Mouse (Mus musculus): ENCODE measurements around the gene Gli2. TPM values are rescaled to one million over a fixed set of nuclear protein-coding genes. Genes with fewer than 3 reads are reported as not detected.

The Gli2 gene
- polyA plus RNA-seq, 1 experiment from 2014 or later: 11.6 TPM

- ATAC-seq (replicated peaks; ENCODE audit: low FRiP score, low TSS enrichment, low read depth) (no peak), DNase-seq (ENCODE audit: low spot score) (no peak)
- Histone ChIP-seq H3K27me3 (replicated peaks; ENCODE audit: control insufficient read depth, insufficient read depth, low read length) (no peaks in the 10 kb centered on the region), H3K4me3 (ENCODE audit: low read depth, low read length) (no peak overlapping the region), H3K9ac (ENCODE audit: low read length) (no peak overlapping the region), H3K4me2 (ENCODE audit: low read length) (no peak overlapping the region), H3K9me3 (ENCODE audit: control insufficient read depth, low read length) (no peaks in the 10 kb centered on the region), H3K36me3 (ENCODE audit: control insufficient read depth, insufficient read depth, low read length) (no peaks in the 10 kb centered on the region), H3K27ac (ENCODE audit: low read depth) (no peak overlapping the region), H3K4me1 (replicated peaks; ENCODE audit: control insufficient read depth, insufficient read depth, low read length) (peaks cover 40% of the 10 kb centered on the region)
- WGBS: 33% methylated on average over 12 of the region's 12 CpGs
Measured at GRCm38 (mm10) chr1:118916477-118917075, 136.8 kb downstream of the Gli2 start.

- 25% methylated on average over 17 of the region's 17 CpGs for WGBS
- DNase-seq (ENCODE audit: low spot score) (no peak), ATAC-seq (replicated peaks; ENCODE audit: low FRiP score, low TSS enrichment, low read depth) (no peak)
- no peak overlapping the region for H3K9ac ChIP-seq (ENCODE audit: low read length)
- no peak overlapping the region for H3K4me3 ChIP-seq (ENCODE audit: low read depth, low read length)
- no peaks in the 10 kb centered on the region for H3K36me3 ChIP-seq (ENCODE audit: control insufficient read depth, insufficient read depth, low read length)
- H3K27me3 ChIP-seq (replicated peaks; ENCODE audit: control insufficient read depth, insufficient read depth, low read length): no peaks in the 10 kb centered on the region
- peaks cover 52% of the 10 kb centered on the region for H3K4me1 ChIP-seq (replicated peaks; ENCODE audit: control insufficient read depth, insufficient read depth, low read length)
- no peak overlapping the region for H3K4me2 ChIP-seq (ENCODE audit: low read length)
- H3K9me3 ChIP-seq (ENCODE audit: control insufficient read depth, low read length): no peaks in the 10 kb centered on the region
- H3K27ac ChIP-seq (ENCODE audit: low read depth): peak overlapping the region; percentile 22; the same call in 1 of the 2 replicates
Measured at GRCm38 (mm10) chr1:118913414-118914385, 139.7 kb downstream of the Gli2 start.

- H3K9ac ChIP-seq (ENCODE audit: low read length): no peak overlapping the region
- H3K4me3 ChIP-seq (ENCODE audit: low read depth, low read length): no peak overlapping the region
- H3K27ac ChIP-seq (ENCODE audit: low read depth): 0 out of 2 replicates have a peak overlapping the region, but pooled peaks have one; percentile 22
- H3K36me3 ChIP-seq (ENCODE audit: control insufficient read depth, insufficient read depth, low read length): no peaks in the 10 kb centered on the region
- no peak for DNase-seq (ENCODE audit: low spot score)
- no peaks in the 10 kb centered on the region for H3K27me3 ChIP-seq (replicated peaks; ENCODE audit: control insufficient read depth, insufficient read depth, low read length)
- H3K4me2 ChIP-seq (ENCODE audit: low read length): no peak overlapping the region
- WGBS: 15% methylated on average over 6 of the region's 6 CpGs
- no peak for ATAC-seq (replicated peaks; ENCODE audit: low FRiP score, low TSS enrichment, low read depth)
- H3K9me3 ChIP-seq (ENCODE audit: control insufficient read depth, low read length): no peaks in the 10 kb centered on the region
- peaks cover 59% of the 10 kb centered on the region for H3K4me1 ChIP-seq (replicated peaks; ENCODE audit: control insufficient read depth, insufficient read depth, low read length)
Measured at GRCm38 (mm10) chr1:118912929-118913328, 140.5 kb downstream of the Gli2 start.

GRCm38 (mm10) chr1:118911427-118911727 lies 142.0 kb downstream of the Gli2 start:
- Histone ChIP-seq H3K36me3 (ENCODE audit: control insufficient read depth, insufficient read depth, low read length) (no peaks in the 10 kb centered on the region), H3K4me2 (ENCODE audit: low read length) (no peak overlapping the region), H3K27me3 (replicated peaks; ENCODE audit: control insufficient read depth, insufficient read depth, low read length) (no peaks in the 10 kb centered on the region), H3K4me3 (ENCODE audit: low read depth, low read length) (no peak overlapping the region), H3K4me1 (replicated peaks; ENCODE audit: control insufficient read depth, insufficient read depth, low read length) (peaks cover 56% of the 10 kb centered on the region), H3K9ac (ENCODE audit: low read length) (no peak overlapping the region), H3K9me3 (ENCODE audit: control insufficient read depth, low read length) (no peaks in the 10 kb centered on the region), H3K27ac (ENCODE audit: low read depth) (no peak overlapping the region)
- WGBS: 61% methylated on average over 3 of the region's 3 CpGs
- no peak for DNase-seq (ENCODE audit: low spot score)
- no peak for ATAC-seq (replicated peaks; ENCODE audit: low FRiP score, low TSS enrichment, low read depth)

GRCm38 (mm10) chr1:118910693-118911426 lies 142.6 kb downstream of the Gli2 start:
- 43% methylated on average over 13 of the region's 13 CpGs for WGBS
- Histone ChIP-seq H3K4me1 (replicated peaks; ENCODE audit: control insufficient read depth, insufficient read depth, low read length) (peaks cover 54% of the 10 kb centered on the region), H3K4me3 (ENCODE audit: low read depth, low read length) (no peak overlapping the region), H3K27ac (ENCODE audit: low read depth) (no peak overlapping the region), H3K9me3 (ENCODE audit: control insufficient read depth, low read length) (no peaks in the 10 kb centered on the region), H3K36me3 (ENCODE audit: control insufficient read depth, insufficient read depth, low read length) (no peaks in the 10 kb centered on the region), H3K4me2 (ENCODE audit: low read length) (no peak overlapping the region), H3K27me3 (replicated peaks; ENCODE audit: control insufficient read depth, insufficient read depth, low read length) (no peaks in the 10 kb centered on the region), H3K9ac (ENCODE audit: low read length) (no peak overlapping the region)
- ATAC-seq (replicated peaks; ENCODE audit: low FRiP score, low TSS enrichment, low read depth) (no peak), DNase-seq (ENCODE audit: low spot score) (no peak)

GRCm38 (mm10) chr1:118909051-118909450 lies 144.4 kb downstream of the Gli2 start:
- Histone ChIP-seq H3K9ac (ENCODE audit: low read length) (no peak overlapping the region), H3K4me3 (ENCODE audit: low read depth, low read length) (no peak overlapping the region), H3K4me1 (replicated peaks; ENCODE audit: control insufficient read depth, insufficient read depth, low read length) (peaks cover 50% of the 10 kb centered on the region), H3K27me3 (replicated peaks; ENCODE audit: control insufficient read depth, insufficient read depth, low read length) (no peaks in the 10 kb centered on the region), H3K27ac (ENCODE audit: low read depth) (no peak overlapping the region), H3K36me3 (ENCODE audit: control insufficient read depth, insufficient read depth, low read length) (no peaks in the 10 kb centered on the region), H3K4me2 (ENCODE audit: low read length) (no peak overlapping the region), H3K9me3 (ENCODE audit: control insufficient read depth, low read length) (no peaks in the 10 kb centered on the region)
- DNase-seq (ENCODE audit: low spot score) (no peak), ATAC-seq (replicated peaks; ENCODE audit: low FRiP score, low TSS enrichment, low read depth) (no peak)
- 93% methylated on average over 3 of the region's 3 CpGs for WGBS

GRCm38 (mm10) chr1:118907574-118907973 lies 145.8 kb downstream of the Gli2 start:
- Histone ChIP-seq H3K27ac (ENCODE audit: low read depth) (peak overlapping the region; percentile 16; the same call in 1 of the 2 replicates), H3K27me3 (replicated peaks; ENCODE audit: control insufficient read depth, insufficient read depth, low read length) (no peaks in the 10 kb centered on the region), H3K9me3 (ENCODE audit: control insufficient read depth, low read length) (no peaks in the 10 kb centered on the region), H3K4me2 (ENCODE audit: low read length) (no peak overlapping the region), H3K4me3 (ENCODE audit: low read depth, low read length) (no peak overlapping the region), H3K9ac (ENCODE audit: low read length) (no peak overlapping the region), H3K4me1 (replicated peaks; ENCODE audit: control insufficient read depth, insufficient read depth, low read length) (peaks cover 37% of the 10 kb centered on the region), H3K36me3 (ENCODE audit: control insufficient read depth, insufficient read depth, low read length) (no peaks in the 10 kb centered on the region)
- DNase-seq (ENCODE audit: low spot score): no peak
- 36% methylated on average over 9 of the region's 9 CpGs for WGBS
- ATAC-seq (replicated peaks; ENCODE audit: low FRiP score, low TSS enrichment, low read depth): no peak

GRCm38 (mm10) chr1:118905319-118905718 lies 148.1 kb downstream of the Gli2 start:
- Histone ChIP-seq H3K4me2 (ENCODE audit: low read length) (no peak overlapping the region), H3K27ac (ENCODE audit: low read depth) (no peak overlapping the region), H3K9me3 (ENCODE audit: control insufficient read depth, low read length) (no peaks in the 10 kb centered on the region), H3K4me3 (ENCODE audit: low read depth, low read length) (no peak overlapping the region), H3K27me3 (replicated peaks; ENCODE audit: control insufficient read depth, insufficient read depth, low read length) (no peaks in the 10 kb centered on the region), H3K36me3 (ENCODE audit: control insufficient read depth, insufficient read depth, low read length) (no peaks in the 10 kb centered on the region), H3K4me1 (replicated peaks; ENCODE audit: control insufficient read depth, insufficient read depth, low read length) (peaks cover 28% of the 10 kb centered on the region), H3K9ac (ENCODE audit: low read length) (no peak overlapping the region)
- DNase-seq (ENCODE audit: low spot score): no peak
- ATAC-seq (replicated peaks; ENCODE audit: low FRiP score, low TSS enrichment, low read depth): no peak
- WGBS: 69% methylated on average over 5 of the region's 5 CpGs

Data from intestine, embryonic 14.5 days (tissue).